Mouse (Mus musculus) liver, postnatal 0 days (tissue): ENCODE results near the gene Cand2.

Experiments
- CTCF ChIP-seq: sonication (generic); IDR thresholded peaks from 2 replicates; pipeline ENCODE4 v1.5.1; 2016; ENCODE audit warnings: antibody characterized with exemption, low read depth
- EP300 ChIP-seq: IDR thresholded peaks from 2 replicates; pipeline ENCODE4 v1.6.1; 2016; ENCODE audit warnings: antibody characterized with exemption, low read depth, mild to moderate bottlenecking

DNA sequence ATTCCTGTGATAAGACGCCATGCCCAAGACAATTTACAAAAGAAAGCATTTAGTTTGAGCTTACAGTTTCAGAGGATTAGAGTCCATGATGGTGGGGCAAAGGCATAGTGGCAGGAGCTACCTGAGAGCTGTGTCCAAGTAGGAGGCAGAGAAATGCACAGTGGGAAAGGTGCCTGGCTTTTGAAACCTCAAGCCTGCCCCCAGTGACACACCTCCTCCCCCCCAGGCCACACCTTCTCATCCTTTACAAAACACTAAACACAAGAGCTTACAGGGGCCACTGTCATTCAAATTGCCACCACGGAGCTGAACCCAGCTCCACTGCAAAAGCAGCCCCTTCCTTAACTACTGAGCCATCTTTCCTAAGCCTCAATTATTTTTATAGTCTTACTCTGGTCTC lies 46.8 kb upstream of the Cand2 start:
- no peak for TF ChIP-seq CTCF
- no peak for TF ChIP-seq EP300
